Mouse (Mus musculus) c-Kit-positive CD71-positive TER-119-negative erythroid progenitor cells, embryonic 14.5 days (primary cell): ENCODE results near the gene H2afy.
"Not testable (repeated sequence)": the region's sequence is repeated elsewhere in the genome, so short reads cannot be mapped to it uniquely, and the experiment has no call there.

Source experiments
- DNase-seq: peaks from one replicate; pipeline ENCODE4 v3.0.0-alpha.2; 2013; ENCODE audit warnings: low read depth

H2afy gene

GRCm38 (mm10) chr13:56072268-56072607 lies 63.9 kb downstream of the H2afy start:
- no peak for DNase-seq

GRCm38 (mm10) chr13:56071586-56072267 lies 64.4 kb downstream of the H2afy start:
- no peak for DNase-seq

- no peak for DNase-seq
These were observed 66.5 kb downstream of the H2afy start for GRCm38 (mm10) chr13:56069643-56070042.

DNA sequence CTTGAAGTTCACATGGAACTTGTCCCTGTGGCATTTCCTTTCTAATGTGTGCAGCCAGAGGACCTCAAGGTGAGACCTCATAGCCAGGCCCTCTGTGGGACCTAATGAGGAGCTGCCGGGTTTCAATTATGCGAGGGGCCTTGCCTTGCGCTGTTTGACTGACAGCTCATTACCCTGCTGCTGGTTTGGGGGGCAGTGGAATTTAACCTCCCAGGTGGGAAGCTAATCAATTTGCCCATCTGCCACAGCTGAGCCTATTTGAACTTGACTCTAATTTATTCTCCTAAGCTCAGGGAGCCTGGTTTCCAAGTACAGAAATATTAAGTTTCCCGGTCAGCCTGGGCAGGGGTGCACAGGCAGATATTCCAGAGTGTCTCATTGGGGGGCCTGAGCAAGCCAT lies 67.6 kb downstream of the H2afy start:
- DNase-seq, result no peak

GRCm38 (mm10) chr13:56066904-56067303 lies 69.3 kb downstream of the H2afy start:
- DNase-seq, result no peak

DNA sequence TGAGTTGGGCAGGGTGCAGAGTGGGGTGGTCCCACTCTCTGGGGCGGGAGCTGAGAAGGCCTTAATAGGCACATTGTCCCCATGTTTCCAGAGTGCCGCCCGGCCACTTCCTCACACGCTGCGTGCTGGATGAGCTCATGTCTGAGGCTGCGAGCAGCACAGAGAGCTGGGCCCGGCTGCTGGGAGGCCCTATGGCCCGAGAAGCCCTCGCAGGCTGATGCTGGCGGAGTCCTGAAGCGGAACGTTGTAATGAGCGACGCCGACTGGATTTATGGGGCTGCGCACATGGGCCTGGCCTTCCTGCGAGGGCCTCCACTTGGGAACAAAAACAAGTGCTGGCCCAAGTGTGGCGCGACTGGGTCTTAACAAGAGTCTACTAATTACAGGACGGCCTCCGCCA lies 70.0 kb downstream of the H2afy start:
- no peak for DNase-seq

- DNase-seq, result no peak
These were observed 78.4 kb downstream of the H2afy start for GRCm38 (mm10) chr13:56057761-56058160.

- DNase-seq, result no peak
These were observed 80.4 kb downstream of the H2afy start for GRCm38 (mm10) chr13:56055720-56056119.

- DNase-seq, result no peak
These were observed 82.1 kb downstream of the H2afy start for GRCm38 (mm10) chr13:56054089-56054488.

- DNase-seq, result no peak
These were observed 83.4 kb downstream of the H2afy start for GRCm38 (mm10) chr13:56052781-56053180.

DNA sequence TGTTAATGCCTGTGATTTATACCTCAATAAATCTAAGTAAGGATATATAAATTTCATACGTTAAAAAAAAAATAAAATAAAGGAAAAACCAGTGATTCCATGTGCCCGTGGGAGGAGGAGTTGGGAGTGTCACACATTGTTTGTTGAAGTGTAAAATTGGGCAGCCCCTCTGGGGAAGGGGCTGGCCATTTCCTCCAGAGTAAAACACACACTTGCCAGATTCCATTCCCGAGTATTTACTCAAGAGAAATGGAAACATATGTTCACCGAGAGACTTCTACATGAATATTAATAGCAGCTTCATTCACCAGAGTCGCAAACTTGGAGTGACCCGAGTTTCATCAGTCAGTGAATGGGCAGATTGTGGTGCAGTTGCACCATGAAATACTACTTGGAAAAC lies 85.9 kb downstream of the H2afy start:
- no peak for DNase-seq

DNA sequence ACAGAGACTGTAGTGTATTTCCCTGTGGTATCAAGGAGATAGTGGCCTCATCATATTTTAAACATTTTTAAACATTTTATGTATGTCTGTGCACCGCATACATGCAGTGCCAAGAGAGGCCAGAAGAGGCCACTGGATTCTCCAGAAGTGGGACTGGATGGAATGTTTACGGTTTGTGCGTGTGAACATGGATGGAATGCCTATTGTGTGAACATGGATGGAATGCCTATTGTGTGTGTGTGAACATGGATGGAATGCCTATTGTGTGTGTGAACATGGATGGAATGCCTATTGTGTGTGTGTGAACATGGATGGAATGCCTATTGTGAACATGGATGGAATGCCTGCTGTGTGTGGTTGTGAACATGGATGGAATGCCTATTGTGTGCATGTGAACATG lies 93.9 kb downstream of the H2afy start:
- DNase-seq, result no peak

DNA sequence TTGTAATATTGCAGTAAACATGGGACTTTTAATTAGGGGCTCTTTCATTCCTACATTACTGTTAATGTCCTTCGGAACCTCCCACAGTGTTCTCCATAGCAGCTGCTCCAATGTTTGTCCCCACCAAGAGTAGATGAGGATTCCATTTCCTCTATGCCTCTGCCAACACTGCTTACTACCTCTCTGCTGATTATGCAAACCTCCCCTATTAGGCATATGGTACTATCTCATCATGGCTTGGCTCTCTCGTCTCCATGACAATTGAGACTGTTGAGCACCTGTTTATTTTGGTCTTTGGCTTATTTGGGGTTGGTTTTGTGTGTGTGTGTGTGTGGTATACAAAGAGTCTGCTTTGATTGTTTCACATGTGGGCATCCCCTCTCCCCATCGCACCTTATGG lies 95.5 kb downstream of the H2afy start:
- DNase-seq, result no peak

DNA sequence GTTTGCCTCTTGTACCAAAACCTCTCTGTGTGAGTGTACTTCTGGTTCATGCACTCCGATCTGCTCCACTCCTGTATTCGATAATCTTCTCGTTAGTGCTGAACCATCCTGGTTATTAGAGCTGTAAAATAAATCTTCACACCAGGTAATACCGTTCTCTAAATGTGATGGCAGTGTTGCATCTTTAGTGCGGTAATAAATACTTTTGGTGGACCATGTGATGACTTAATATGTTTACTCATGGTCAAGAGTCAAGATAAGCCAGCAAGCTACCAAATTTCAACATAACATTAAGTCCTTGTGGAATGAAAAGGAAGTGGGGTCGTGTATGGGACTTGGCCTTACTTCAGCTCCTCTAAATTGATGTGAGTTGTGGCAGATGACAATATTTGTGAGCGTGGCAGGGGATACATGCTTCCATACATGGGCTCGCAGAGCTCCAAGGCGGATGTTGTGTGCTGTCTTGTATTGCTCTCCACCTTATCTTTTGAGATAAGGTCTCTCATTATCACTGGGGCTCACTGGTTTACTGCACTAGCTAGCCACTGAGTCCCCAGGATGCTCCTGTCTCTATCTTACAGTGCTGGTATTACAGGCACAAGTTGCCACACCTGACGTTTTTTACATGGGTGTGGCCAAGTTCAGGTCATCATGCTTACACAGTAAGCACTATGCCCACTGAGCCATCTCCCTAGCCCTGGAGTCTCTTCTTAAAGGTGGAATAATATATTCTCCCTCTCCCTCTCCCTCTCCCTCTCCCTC lies 96.4 kb downstream of the H2afy start:
- no peak for DNase-seq

DNA sequence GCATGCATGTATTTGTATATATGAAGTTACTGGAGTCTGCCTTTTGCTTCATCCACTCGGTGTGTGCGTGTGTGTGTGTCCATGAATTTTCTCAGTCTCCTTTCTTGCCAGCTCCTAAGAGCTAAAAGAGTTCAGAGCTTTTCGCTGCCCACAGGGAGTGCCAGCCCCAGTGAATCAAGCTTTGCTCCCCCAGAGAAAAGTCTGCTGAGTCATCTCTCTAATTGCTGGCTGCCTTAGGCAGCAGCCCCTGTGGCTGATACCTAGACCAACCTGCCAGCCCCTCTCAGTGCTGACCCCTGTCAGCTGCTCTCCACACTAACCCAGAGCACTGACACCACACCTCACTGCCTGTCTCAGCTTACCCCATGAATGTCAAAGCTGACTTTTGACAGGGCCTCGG lies 107.2 kb downstream of the H2afy start:
- no peak for DNase-seq

GRCm38 (mm10) chr13:56027996-56028395 lies 108.2 kb downstream of the H2afy start:
- DNase-seq, result not testable (repeated sequence)

DNA sequence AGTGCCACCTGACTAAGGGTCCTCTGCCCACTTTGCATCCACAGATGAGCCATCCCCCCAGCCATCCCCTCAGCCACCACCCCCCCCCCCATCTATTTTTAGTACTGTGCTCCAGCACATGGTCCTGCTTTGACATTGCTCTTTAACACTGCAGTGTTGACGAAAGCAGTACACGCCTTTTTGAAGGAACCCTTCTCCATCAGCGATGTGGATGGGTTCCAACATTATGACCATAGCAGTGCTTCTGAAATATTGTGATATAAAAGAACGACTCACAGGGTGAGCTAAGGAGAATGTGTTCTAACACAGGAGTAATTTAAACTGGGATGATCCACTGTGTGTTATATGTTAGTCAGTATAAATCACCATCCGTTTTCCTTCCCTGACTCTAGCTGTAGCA lies 109.5 kb downstream of the H2afy start:
- no peak for DNase-seq

GRCm38 (mm10) chr13:56026026-56026425 lies 110.1 kb downstream of the H2afy start:
- DNase-seq, result no peak

- DNase-seq, result no peak
These were observed 111.1 kb downstream of the H2afy start for GRCm38 (mm10) chr13:56025027-56025410.

DNA sequence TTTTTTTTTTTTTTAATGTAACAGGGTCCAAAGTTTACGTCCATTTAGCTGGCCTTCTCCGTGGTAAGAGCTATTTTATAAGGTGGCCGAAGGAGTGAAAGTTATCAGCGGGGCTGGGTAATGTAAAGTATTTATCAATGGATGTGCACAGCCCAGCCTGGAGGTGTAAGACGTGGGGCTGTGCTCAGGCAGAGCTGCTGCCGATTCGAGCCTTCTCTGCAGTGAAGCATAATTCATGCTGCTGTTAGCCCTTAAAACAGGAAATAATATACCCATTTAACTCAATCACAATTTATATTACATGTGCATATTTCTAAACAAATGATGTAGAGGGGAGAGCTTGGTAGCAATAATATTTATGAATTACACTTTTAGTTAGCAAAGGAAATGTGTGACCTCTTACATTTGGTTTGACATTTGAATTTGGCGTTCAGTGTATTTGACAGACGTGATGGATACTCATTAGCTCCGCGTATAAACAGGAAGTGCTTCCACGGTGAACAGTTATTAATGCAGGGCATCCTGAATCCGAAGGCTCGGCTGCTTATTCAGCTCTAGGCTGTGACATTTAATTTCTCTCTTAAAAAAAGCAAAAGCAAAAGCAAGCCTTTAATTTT lies 111.6 kb downstream of the H2afy start:
- DNase-seq, result no peak
